Mouse (Mus musculus): ENCODE measurements around the gene Grap.

Gene Grap

GRCm38 (mm10) chr11:61683907-61684731, 31.1 kb downstream of the Grap start, which contains the start of gene Fam83g:
Gene Fam83g, plus strand, starts transcription at chr11:61684091.
- DNase-seq (ENCODE audit: low spot score in 2 of 2): peak; percentile 58 to 72

- no peak for DNase-seq (ENCODE audit: low spot score in 2 of 2)
These were observed 32.2 kb downstream of the Grap start for GRCm38 (mm10) chr11:61685119-61685725.

- DNase-seq (ENCODE audit: low spot score in 2 of 2): no peak
These were observed 33.1 kb downstream of the Grap start for GRCm38 (mm10) chr11:61686141-61686540.

- no peak for DNase-seq (ENCODE audit: low spot score in 2 of 2)
These were observed 33.9 kb downstream of the Grap start for GRCm38 (mm10) chr11:61686906-61687453.

GRCm38 (mm10) chr11:61687595-61687994, 34.5 kb downstream of the Grap start:
- DNase-seq (ENCODE audit: low spot score in 2 of 2): no peak

GRCm38 (mm10) chr11:61692996-61693395, 39.9 kb downstream of the Grap start:
- DNase-seq (ENCODE audit: low spot score in 2 of 2): no peak

GRCm38 (mm10) chr11:61698852-61699251, 45.8 kb downstream of the Grap start:
- DNase-seq (ENCODE audit: low spot score in 2 of 2): no peak

GRCm38 (mm10) chr11:61699460-61699859, 46.4 kb downstream of the Grap start:
- DNase-seq (ENCODE audit: low spot score in 2 of 2): no peak

- no peak for DNase-seq (ENCODE audit: low spot score in 2 of 2)
These were observed 46.9 kb downstream of the Grap start for GRCm38 (mm10) chr11:61699933-61700332.

GRCm38 (mm10) chr11:61701696-61702095, 48.6 kb downstream of the Grap start:
- no peak for DNase-seq (ENCODE audit: low spot score in 2 of 2)

GRCm38 (mm10) chr11:61702494-61702893, 49.4 kb downstream of the Grap start:
- no peak for DNase-seq (ENCODE audit: low spot score in 2 of 2)

GRCm38 (mm10) chr11:61705581-61705980, 52.5 kb downstream of the Grap start:
- DNase-seq (ENCODE audit: low spot score in 2 of 2): no peak

- no peak for DNase-seq (ENCODE audit: low spot score in 2 of 2)
These were observed 53.2 kb downstream of the Grap start for GRCm38 (mm10) chr11:61706232-61706631.

GRCm38 (mm10) chr11:61708928-61709327, 55.9 kb downstream of the Grap start:
- no peak for DNase-seq (ENCODE audit: low spot score in 2 of 2)

- DNase-seq (ENCODE audit: low spot score in 2 of 2): no peak
These were observed 60.2 kb downstream of the Grap start for GRCm38 (mm10) chr11:61713157-61713855.

- DNase-seq (ENCODE audit: low spot score in 2 of 2): peak; percentile 34 to 84
These were observed 61.5 kb downstream of the Grap start for GRCm38 (mm10) chr11:61714346-61715117.

- no peak for DNase-seq (ENCODE audit: low spot score in 2 of 2)
These were observed 62.1 kb downstream of the Grap start for GRCm38 (mm10) chr11:61715130-61715529.

GRCm38 (mm10) chr11:61717990-61718389, 64.9 kb downstream of the Grap start:
- no peak for DNase-seq (ENCODE audit: low spot score in 2 of 2)

- DNase-seq (ENCODE audit: low spot score in 2 of 2): no peak
These were observed 66.3 kb downstream of the Grap start for GRCm38 (mm10) chr11:61719387-61719786.

- DNase-seq (ENCODE audit: low spot score in 2 of 2): no peak
These were observed 66.8 kb downstream of the Grap start for GRCm38 (mm10) chr11:61719826-61720225.

GRCm38 (mm10) chr11:61720636-61721035, 67.6 kb downstream of the Grap start, which contains the start of gene Slc5a10:
Gene Slc5a10, minus strand, starts transcription at chr11:61720826.
- DNase-seq (ENCODE audit: low spot score in 2 of 2): no peak

Data from thymus, postnatal 10 days (tissue).